Mouse (Mus musculus): ENCODE results near the gene Cnot8.

DNA sequence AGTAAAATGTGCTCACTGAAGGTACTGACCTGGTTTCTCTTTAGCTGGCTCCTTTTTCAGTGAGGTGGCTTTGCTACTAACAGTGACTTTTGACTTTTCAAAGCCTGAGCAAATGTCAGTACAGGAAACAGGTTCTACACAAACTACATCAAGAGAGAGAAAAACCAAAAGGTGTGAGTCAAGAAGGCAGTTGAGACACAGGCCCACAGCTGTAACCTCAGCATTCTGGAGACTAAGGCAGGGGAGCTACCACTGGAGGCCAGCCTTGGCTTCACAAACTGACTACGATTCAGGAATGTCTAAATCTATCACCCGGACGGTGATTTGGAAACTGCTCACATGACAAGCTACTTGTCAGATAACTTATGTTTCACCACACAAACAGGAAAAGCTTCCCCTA is 35.5 kb downstream of the Cnot8 start:
- no peak for TF ChIP-seq HCFC1 (IDR thresholded peaks at IDR 0.05; ENCODE audit: borderline replicate concordance, insufficient read depth, low read length)
- no peak for TF ChIP-seq CHD2 (IDR thresholded peaks at IDR 0.05; ENCODE audit: low read depth, low read length)
- TF ChIP-seq MAFK (IDR thresholded peaks at IDR 0.05; ENCODE audit: insufficient read depth, low read depth, low read length): no peak
